Mouse (Mus musculus) right cerebral cortex, adult 2 months (tissue): ENCODE results near the gene Zbtb7a.

Source experiments
- DNase-seq, 2 experiments: peaks; one replicate each; pipeline ENCODE4 v3.0.0; 2021 to 2022; ENCODE audit warnings: low spot score in 2 of 2

The Zbtb7a gene

DNA sequence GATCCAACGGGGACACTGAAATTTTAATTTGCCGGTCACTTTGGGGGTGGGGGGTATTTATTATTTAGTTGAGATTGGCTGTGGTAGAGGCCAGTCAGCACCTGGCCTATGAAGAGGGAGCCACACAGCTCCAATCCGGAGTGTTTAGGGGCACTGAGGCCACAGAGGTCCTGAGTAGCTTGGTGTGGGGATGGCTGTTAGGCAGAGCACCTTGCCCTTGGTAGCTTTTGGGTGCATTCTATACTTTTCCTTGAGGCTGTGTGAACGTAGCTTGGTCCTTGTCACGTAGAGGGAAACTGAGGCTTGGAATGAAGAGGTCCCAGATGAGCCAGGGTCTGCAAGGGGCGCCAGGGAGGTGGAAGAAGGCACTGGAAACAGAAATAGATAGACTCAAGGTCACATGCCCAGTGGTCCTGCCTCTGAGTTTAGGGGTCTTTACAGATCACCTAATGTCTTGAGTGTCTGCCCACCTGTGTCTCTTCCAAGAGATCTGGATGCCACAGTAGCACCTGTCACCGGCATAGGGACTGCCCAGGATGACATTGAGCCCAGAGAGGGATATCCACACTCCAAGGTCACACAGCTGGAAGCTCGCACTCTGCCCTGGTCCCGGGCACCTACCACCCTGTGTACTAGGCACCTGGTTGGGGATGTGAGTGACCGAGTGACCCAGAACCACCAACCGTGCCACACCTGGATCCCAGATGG, 4.0 kb downstream of the Zbtb7a start:
- DNase-seq: no peak

DNA sequence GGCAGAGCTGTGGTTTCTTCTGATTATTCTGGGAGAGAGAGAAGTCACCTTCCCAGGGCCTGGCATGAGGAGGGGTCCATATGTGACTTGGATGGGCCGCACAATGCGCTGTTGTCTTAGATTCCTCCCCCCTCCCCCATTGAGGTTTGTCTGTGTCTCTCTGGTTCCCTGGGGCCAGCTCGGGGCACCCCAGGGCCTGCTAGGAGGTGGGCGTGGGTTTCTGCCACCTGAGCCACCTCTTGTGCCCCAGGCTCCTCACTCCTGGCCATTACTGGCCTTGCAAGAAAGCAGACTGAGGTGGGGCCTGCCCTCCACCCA, 4.5 kb downstream of the Zbtb7a start:
- DNase-seq: no peak

DNA sequence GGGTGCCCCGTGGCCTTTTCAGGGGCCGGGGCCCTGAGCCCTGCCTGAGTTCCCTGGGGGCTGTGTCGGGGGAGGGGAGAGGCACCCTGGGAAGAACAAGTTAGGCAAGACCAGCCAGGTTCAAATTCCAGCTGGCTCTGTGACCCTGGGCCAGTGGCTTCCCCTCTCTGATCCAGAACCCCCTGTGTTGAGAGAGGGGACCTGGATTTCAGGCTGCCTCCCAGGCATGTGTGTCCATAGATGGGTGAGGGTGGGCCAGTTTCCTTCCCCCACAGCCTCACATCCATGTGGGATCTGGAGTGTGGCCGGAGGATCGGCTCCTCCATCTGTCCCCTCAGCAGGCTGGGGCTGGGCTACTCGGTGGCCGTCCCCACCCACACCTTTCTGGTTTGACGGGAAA, 5.0 kb downstream of the Zbtb7a start:
- no peak for DNase-seq

DNA sequence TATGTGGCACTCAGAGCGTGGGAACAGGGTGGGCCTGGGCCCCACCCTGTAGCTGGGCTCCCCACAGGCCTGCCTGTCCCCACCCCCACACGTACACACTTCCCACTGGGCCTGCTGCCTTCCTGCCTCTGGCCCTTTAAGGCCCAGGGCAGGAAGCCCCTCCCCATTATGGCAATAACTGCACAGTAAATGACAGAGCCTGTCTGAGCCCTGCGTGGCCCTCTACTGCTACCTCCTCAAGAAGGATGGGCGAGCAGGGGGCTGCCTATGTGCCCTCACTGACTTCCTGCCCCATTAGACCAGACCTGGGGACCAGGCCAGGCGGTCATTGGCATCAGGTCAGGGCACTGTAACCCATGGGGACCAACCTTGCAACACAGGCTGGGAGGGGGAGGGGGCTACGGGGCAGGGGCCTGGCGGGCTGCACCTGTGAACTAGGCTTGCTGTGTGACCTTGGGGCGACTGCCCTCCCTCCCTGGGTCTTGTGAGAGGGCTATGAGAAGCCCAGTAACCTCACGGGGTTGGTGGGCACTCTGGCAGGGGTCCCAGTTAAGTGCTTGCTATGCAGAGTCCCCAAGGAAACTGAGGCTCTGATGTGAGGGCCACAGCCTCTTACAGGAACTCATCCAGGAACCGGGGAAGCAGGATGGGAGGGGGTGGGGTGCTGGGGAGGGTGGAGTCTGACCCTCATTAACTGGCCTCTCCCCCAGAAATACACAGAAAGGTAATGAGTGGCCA, 5.9 kb downstream of the Zbtb7a start:
- DNase-seq: no peak

DNA sequence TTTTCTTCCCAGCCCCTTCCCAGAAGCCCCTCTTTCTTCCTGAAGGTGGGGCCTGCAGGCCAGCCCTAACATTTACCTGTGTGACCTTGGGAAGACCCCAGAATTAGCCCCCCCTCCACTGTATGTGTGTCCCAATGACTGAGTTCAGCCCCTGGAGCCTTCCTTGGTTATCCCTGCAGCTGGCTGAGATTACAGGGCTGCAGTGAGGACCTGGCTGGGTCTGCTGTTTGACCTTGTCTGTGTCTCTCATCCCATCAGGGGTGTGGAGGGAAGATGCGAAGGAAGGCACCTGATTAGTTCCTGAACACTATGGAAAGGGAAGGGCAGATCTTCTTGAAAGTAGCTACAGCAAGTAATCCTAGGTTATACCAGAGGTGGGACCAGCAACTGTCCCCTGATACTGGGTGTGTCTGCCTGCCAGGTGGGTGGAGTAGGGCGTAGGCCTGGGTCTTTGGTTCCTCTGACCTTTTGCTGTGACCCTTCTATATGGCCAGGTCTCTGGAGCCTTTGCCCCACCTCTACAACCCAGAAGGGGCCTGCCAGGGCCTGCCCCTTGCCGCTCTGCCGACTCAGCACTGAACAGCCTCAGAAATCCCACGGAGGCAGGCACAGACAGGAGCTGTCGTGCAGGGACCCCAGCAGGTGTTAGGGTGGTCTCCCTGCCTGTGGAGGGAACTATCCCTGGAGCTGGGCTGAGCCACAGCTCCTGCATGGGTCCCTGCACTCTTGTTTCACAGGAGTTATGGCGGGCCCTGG, 6.6 kb downstream of the Zbtb7a start:
- DNase-seq: no peak

DNA sequence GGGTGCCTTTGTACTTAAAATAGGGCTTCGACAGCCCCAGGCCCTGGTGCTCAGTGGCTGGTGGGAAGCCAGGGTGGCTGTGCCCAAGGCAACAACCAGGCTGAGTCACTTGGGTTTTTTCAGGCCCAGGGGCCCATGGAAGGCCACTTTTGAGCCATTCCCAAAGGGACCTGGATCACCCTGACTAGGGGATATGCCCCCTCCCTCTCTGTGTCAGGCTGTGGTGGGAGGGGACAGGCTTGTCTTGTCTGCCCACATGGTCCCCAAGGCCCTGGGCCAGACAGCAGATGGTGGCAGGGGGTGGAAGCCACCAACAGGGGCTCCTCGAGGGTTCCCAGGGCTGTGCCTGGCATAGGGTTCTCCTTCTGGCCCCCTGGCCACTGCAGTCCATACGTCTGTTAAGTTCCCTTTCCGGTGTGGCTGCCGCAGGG, 7.5 kb downstream of the Zbtb7a start:
- DNase-seq: no peak

DNA sequence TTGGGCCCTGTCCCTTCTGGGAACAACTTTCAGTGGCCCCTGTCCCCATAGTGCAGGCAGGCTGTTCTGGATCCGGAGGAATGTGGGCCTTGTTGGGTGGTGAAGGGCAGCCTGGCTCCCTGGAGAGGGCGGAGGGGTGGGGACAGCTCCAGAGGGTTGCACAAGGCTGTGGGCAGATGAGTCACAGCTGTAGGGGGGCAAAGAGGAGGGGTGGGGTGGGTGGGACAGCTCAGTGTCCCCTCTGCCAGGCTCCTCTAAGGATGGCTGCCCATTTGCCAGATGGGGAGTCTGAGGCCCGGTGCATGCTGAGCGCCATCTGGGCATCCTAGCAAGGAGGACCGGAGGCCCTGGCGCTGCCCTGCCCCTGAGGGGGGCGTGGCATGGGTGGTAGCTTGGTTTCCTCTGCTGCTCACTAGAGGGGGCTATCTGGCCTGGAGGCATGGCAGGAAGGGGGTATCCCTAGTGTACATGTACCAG, 8.2 kb downstream of the Zbtb7a start:
- DNase-seq: no peak

DNA sequence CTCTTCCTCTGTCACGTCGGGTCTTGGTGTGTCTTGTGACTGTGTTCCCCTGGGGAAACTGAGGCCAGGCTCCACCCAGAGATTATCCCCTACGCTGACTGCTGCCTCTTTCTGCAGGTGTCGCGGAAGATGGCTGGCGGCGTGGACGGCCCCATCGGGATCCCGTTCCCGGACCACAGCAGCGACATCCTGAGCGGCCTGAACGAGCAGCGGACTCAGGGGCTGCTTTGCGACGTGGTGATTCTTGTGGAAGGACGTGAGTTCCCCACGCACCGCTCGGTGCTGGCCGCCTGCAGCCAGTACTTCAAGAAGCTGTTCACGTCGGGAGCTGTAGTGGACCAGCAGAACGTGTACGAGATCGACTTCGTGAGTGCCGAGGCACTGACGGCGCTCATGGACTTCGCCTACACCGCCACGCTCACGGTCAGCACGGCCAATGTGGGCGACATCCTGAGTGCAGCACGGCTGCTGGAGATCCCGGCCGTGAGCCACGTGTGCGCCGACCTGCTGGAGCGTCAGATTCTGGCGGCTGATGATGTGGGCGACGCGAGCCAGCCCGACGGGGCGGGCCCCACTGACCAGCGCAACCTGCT, 8.9 kb downstream of the Zbtb7a start:
- no peak for DNase-seq

DNA sequence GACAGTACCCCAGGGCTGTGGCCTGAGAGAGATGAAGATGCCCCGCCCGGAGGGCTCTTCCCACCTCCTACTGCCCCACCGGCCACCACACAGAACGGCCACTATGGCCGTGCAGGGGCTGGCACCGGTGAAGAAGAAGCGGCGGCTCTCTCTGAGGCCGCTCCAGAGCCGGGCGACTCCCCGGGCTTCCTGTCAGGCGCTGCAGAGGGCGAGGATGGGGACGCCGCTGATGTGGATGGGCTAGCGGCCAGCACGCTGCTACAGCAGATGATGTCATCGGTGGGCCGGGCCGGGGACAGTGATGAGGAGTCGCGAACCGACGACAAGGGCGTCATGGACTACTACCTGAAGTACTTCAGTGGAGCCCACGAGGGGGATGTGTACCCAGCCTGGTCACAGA, 9.6 kb downstream of the Zbtb7a start:
- DNase-seq: no peak

DNA sequence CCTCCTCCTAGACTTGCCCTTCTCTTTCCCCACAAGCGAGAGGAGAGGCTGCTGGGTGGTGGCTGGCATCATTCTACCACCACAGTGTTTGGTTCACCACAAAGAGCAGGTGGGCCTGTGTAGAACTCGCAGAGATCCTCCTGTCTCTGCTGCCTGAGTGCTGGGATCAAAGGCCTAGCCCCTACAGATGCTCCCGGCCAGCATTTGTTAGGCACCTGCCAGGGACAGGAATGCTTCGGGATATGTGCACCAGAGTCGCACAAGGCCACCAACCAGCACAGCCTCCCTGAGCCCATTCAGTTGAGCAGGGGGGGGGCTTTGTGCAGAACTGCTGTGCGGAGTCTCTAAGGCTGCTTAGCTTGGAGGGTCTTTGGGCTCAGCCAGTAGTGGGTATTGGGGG, 10.3 kb downstream of the Zbtb7a start:
- no peak for DNase-seq

DNA sequence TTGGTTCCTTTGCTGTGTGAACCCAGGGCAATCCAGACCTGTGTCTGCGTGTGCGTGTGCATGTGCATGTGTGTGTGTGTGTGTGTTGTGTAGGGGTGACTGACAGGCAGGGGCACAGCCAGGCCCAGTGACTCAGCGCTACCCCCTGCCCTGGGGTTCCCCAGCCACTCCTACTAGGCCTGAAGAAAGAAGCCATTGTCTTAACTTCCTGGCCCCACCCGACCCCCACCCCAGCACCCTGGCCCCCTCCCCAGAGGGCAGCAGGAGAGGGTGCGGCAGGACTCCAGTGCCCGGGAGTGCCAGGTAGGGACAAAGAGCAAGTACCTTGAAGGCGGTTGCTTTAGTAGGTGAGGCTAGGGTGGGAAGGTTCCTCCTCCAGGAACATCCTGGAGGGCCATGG, 10.8 kb downstream of the Zbtb7a start:
- DNase-seq: no peak

DNA sequence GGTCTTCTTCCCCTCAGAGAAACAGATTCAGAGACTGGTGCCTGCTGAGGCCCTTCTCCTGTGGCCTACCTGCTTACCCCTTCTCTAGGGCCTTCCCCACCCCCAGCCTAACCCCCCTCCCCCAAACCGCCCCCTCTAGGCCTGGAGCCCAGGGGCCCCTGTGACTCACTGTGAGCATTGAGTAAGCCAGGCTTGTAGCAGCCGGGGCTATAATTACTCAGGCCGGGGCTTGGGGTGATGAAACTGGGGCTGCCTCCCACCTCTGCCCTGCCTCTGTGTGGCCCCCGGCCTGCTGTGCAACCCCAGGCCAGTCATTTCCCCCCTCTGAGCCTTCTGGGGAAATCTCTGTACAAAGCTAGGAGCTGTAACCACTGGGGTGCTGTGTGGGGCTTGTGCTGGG, 11.3 kb downstream of the Zbtb7a start:
- DNase-seq: no peak

DNA sequence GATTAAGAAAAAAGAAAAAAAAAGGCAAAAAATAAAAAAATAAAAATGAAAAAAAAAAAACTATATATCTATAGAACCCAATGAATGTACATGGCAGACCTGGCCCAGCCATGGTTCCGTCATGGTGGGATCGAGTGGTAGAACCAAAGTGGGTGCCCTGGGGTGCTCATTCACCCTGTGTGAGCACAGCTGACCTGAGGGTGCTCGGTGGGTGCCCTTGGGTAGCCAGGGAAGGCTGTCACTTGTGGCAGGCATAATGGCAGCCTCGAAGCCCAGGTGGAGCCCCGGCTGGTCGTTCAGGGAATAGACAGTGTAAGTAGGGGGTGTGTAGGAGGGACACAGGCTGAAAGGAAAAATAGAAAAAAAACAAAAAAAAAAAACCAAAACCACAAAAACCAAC, 16.2 kb downstream of the Zbtb7a start:
- DNase-seq: no peak

DNA sequence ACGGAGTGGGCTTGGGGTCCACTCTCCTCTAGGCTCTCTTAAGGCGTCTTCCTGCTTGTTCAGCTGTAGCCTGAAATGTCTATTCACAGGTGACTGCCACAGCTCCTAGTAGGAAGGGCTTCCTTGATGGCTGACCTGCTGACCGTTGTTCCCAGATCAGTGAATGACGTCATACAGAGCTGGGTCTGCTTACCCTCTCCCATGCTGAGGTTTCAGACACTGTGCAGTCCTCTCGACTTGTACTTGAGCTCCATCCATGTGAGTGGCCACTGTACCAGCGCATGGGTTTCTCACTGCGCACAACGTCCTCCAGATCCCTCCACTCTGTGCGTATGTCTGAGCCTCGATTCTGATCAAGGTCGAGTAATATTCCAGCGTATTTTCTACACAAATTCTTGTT, 17.6 kb downstream of the Zbtb7a start:
- DNase-seq: no peak

DNA sequence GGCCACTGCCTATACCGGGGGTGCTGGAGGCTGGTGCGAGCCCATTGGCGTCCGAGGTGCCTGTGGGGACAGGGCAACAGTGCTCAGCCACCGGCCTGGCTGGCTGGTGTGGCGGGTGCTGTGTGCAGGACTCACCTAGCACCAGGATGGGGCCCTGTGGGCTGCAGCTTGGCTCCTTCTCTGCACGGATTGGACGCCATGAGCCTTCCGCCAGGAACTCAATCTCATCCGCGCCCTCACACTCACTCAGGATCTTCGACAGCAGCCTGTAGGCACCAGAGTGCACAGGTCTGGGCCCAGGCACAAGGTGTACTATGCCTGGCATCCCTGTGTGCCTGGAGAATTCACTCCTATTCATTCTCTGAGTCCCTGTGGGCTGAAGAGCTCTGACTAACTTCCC, 19.3 kb downstream of the Zbtb7a start:
- no peak for DNase-seq

DNA sequence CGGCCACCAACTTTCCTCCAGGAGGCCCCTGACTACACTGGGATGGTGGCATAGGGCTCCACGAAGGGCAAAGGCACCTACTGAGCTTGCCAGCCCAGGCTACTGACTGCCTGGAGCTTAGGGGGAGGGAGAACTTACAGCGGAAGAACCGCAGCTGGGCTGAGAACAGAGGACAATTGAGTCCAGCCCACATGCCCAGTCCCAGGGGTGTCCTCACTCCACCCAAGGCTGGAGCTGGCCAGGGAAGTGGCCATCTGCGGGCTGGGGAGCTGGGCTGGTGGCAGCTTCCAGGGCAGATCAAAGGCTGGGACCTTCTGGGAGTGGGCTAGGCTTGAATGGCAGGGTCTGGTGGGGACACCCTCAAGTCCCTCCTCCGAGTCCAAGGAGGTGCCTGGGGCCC, 19.7 kb downstream of the Zbtb7a start:
- DNase-seq: no peak

DNA sequence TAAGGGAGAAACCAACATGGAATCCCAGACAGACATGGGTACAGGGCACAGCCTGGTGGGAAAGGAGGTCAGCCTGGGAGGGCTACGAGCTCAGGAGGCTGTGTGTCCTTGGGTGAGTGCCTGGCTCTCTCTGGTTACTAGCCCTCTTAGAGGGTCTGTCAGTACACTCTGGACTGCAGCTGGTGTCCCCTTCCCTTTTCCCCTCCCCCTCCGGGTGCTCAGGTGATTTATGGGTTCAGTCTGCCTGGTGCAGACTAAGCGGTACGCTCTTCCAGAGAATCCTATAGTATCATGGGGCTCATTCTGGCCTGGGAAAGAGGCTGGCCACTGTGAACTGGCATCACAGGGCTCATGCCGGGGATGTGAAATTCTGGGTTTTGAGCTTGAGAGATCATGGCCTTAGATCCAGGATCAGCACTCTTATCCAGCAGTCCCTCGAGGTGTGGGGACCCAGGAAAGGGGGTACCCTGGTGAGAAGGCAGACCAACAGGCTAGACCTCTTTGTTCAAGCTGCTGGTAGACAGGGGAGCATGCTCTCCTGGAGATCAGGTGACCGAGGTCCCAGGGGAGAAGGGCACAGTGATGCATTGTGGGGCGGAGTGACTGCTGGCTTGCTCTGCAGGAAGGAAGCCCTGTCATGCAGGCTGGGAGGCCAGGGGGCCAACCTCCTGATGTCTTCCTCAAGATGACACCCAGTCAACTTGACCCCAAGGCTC, 26.7 kb downstream of the Zbtb7a start:
- no peak for DNase-seq

DNA sequence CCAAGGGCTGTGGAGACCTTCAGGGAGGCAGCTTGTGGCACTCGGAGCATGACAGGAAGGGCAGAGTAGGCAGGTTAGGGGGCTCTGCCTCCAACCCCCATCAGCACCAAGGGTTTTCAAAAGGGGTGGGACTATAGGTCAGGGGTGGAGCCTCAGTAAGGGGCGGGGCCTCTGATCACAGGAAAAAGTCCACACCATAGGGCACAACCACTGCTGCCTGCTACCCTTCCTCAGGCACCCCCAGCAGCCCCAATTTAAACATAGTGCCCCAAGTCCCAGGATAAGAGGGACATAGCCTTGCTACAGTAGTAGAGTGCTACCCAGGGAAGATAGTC, 27.3 kb downstream of the Zbtb7a start:
- DNase-seq: no peak

DNA sequence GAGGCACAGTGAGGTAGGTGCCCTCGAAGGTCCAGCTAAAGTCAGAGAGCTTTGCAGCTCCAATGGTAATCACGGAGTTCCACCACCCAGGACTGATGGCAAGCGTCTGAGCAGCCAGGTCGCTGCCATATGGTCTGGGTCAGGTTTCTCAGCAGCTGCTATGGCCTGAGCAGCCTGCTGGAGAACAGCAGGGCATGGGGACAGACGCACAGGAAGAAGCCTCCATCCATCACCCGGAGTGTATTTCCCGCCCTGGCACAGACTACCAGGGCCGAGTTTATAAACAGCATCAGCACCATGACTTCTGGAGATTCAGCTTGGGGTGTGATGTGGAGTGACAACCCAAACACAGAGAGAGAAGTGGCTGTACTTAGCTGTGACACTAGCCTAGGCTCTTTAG, 30.1 kb downstream of the Zbtb7a start:
- DNase-seq: no peak

DNA sequence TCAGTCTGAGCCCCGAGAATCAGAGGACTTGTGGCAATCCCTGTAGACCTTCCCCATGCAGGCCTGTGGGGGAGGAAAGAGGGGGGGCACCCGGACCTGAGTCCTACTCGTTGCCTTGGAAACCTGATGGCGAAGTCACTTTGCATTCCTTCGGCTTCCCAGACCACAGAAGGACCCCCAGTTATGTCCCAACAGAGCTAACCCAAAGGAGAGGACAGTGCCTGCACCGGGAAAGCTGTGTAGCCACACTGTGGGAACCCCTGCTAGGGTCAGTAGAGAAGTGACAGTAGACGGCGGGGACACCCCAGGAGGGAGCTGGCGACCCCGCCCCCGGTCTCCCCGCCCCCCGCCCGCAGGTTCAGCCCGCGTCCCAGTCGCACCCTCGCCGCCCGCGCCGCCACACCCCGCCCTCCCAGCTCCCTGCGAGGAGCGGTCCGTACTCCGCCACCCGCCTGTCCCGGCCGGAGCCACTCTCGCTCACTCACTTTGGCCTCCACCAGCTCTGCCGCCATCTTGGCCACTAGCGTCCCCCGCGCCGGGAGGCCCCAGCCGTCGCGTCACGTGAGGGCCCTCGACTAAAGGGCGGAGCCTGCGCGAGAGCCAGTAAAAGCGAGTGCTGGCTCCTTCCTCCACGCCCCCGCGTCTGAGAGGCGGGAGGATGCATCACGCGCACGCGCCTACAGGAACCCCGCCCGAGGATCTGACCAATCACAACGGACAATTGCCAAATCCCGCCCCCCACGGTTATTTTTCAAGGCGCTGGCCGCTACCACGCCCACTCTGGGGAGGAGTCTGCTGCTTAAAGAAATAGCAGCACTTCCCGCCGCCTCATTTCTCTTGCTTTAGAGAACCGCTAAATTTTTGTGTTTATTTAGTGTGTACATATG, 32.4 kb downstream of the Zbtb7a start, which contains the start of gene Pias4:
Gene Pias4, minus strand, starts transcription at position 724 of the 887 bp plus-strand sequence.
- DNase-seq: peak; percentile 100

DNA sequence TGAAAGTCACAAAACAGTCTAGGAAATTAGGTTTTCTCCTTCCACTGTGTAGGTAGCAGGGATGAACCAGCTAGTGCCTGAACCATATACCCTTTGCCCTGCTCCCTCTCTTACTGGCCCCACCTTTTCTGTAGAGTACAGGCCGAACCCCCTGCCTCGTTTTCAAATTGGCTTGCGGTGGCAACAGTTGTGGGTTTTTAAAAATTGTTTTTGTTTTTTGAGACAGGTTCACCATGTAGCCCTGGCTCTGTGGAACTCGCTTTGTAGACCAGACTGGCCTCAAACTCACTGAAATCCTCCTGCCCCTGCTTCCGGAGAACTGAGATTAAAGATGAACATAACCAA, 33.0 kb downstream of the Zbtb7a start:
- no peak for DNase-seq
